Mouse (Mus musculus) spleen, adult 2 months (tissue): ENCODE data around the gene Pakap. TPM values are rescaled to one million over a fixed set of nuclear protein-coding genes. Genes with fewer than 3 reads are reported as not detected.

Source experiments
- DNase-seq, 2 experiments: peaks; one replicate each; pipeline versions ENCODE4 v3.0.0 to v3.0.0-alpha.2; 2012 to 2021; ENCODE audit warnings: low spot score in 2 of 2, low read depth in 1 of 2
- H3K27ac ChIP-seq: fragments of 200-500 bp; 2 replicates; pipeline ENCODE4 v1.5.1; 2012; ENCODE audit warnings: low read length, inconsistent platforms; ENCODE audit not compliant: insufficient read depth
- H3K27me3 ChIP-seq: fragments of 200-500 bp; 2 replicates; pipeline ENCODE4 v1.6.1; 2012; ENCODE audit warnings: mild to moderate bottlenecking, moderate library complexity, low read length, inconsistent platforms; ENCODE audit not compliant: control insufficient read depth, insufficient read depth
- H3K36me3 ChIP-seq: fragments of 200-500 bp; 2 replicates; pipeline ENCODE4 v1.6.1; 2012; ENCODE audit warnings: mild to moderate bottlenecking, low read length, inconsistent platforms; ENCODE audit not compliant: control insufficient read depth, insufficient read depth
- H3K4me1 ChIP-seq: fragments of 200-500 bp; 2 replicates; pipeline ENCODE4 v1.6.1; 2011; ENCODE audit warnings: inconsistent platforms; ENCODE audit not compliant: control insufficient read depth, insufficient read depth, insufficient read length
- H3K4me3 ChIP-seq: fragments of 200-500 bp; 2 replicates; pipeline ENCODE4 v1.5.1; 2011; ENCODE audit warnings: mild to moderate bottlenecking, inconsistent platforms; ENCODE audit not compliant: insufficient read depth, insufficient read length; ENCODE audit errors: extremely low read depth
- CTCF ChIP-seq: fragments of 200-500 bp; IDR thresholded peaks from 2 replicates; pipeline ENCODE4 v1.5.1; 2011; ENCODE audit warnings: mild to moderate bottlenecking, inconsistent platforms; ENCODE audit not compliant: insufficient read depth, insufficient read length, insufficient replicate concordance; ENCODE audit errors: extremely low read depth
- POLR2A ChIP-seq: fragments of 200-500 bp; IDR thresholded peaks from 2 replicates; pipeline ENCODE4 v1.6.1; 2011; ENCODE audit warnings: low read depth, low read length, inconsistent platforms
- WGBS: fragments of 180-500 bp; shearing (Covaris S2); methylation state at CpG from one replicate; pipeline ENCODE4 v1.1.7; 2018; 5-methylcytosine and 5-hydroxymethylcytosine counted together
- polyA plus RNA-seq: library from polyadenylated mRNA; depleted of rRNA; stranded (reverse); fragments of >200 nt; gene quantifications from 2 replicates; pipeline ENCODE4 v1.2.3, GENCODE M21; 2012

Gene Pakap
- polyA plus RNA-seq, 1 experiment, result 0.29 TPM

DNA sequence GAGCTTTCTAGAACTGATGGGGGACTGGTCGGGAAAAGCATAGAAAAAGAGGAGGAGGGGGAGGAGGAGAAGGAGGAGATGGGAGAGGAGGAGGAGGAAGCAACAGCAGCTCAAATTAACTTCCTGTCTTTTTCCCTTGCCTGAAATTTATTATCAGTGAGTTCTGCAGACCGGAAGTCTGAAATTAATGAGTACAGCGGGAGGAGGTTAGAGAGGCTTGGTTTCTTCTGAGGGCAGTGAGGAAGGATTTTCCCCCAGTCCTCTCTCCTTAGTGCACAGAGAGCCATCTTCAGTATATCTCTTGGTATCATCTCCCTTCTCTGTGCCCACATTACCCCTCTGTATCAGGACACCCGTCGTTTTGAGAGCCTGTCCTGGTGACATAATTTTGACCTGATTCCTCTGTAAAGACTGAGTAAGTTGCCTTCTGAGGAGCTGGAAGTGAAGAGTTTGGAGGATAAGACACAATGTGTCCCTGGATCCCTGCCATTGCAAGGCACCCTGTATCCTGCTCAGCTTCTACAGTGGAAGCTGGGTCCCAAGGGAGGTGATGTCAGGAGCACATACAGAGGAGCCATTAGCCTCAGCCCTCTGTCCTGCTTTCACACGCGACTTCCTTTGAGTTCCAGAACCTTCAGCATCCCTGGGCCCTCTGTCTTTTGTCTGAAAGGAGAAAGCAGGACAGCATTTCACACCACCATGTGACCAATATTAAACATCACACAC is 19.1 kb downstream of the Pakap start:
- H3K27me3 ChIP-seq, result no peaks in the 10 kb centered on the region
- no peak overlapping the region for H3K27ac ChIP-seq
- no peaks in the 10 kb centered on the region for H3K4me1 ChIP-seq
- TF ChIP-seq CTCF (no peak), POLR2A (no peak)
- H3K4me3 ChIP-seq, result no peak overlapping the region
- 35% methylated on average over 7 of the region's 7 CpGs for WGBS
- no peak for DNase-seq
- H3K36me3 ChIP-seq, result no peaks in the 10 kb centered on the region

DNA sequence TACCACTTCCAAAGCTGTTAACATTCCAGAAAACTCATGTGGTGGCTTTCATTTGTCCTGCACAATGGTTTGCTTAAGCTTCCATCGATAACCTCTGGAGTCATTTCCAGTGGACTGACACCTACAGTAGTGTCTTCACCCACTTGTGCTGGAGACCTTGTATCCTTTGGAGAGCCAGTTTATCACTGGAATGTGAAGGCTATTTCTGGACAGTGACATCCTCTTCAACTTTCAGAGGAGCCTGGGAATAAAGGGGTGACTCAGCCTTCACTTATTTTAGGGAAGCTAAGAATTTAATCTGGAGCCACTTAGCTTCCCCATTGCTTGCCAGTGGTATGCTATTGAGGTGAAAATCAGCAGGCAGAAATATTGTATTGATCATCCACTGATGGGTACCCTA is 20.4 kb downstream of the Pakap start:
- no peaks in the 10 kb centered on the region for H3K4me1 ChIP-seq
- no peak for TF ChIP-seq POLR2A
- TF ChIP-seq CTCF, result no peak
- WGBS, result 97% methylated on average over 1 of the region's 1 CpGs
- no peaks in the 10 kb centered on the region for H3K27me3 ChIP-seq
- H3K36me3 ChIP-seq, result no peaks in the 10 kb centered on the region
- no peak overlapping the region for H3K4me3 ChIP-seq
- DNase-seq, result no peak
- no peak overlapping the region for H3K27ac ChIP-seq

DNA sequence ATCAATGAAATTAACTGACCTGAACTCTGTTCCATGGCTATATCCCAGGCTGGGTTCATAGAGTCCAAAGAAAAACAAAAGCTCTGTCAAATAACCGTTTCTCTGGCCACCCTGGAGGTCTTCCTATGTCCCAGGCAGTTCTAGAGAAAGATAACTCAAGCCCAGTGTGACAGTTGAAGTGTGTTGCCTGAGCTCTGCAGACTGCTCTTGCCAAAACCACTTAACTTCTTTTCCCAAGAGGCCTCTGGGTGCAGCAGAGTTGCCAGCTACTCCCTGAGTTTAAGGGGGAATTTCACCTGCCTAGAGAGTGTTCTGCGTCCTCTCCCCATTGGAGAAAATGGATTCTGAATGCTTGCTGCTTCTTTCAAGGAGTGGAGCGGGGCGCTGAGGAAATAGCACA is 24.8 kb downstream of the Pakap start:
- no peaks in the 10 kb centered on the region for H3K4me1 ChIP-seq
- no peak overlapping the region for H3K27ac ChIP-seq
- H3K27me3 ChIP-seq, result no peaks in the 10 kb centered on the region
- no peaks in the 10 kb centered on the region for H3K36me3 ChIP-seq
- TF ChIP-seq POLR2A, result no peak
- no peak for TF ChIP-seq CTCF
- WGBS, result 84% methylated on average over 4 of the region's 4 CpGs
- DNase-seq, result no peak
- H3K4me3 ChIP-seq, result no peak overlapping the region

DNA sequence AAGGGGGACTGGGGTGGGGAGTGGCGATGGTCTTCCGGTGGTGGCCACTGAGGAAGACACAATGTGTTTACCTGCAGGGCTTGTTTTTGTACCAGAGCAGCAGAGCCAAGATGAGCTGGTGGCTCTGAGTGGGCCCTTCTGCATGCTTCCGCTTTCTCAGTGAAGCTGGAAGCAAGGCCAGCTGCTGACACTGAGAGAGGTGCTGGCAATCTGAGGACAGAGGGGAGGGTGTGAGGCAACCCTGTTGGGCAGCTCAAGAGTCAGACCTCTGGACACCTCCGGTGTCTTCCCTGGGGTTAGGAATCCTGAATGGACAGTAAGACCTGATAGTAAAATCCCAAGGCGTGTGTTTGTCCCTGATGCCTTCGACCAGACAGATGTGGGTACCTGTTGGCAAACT is 32.0 kb downstream of the Pakap start:
- Histone ChIP-seq H3K27me3 (no peaks in the 10 kb centered on the region), H3K4me3 (no peak overlapping the region), H3K27ac (no peak overlapping the region), H3K4me1 (no peaks in the 10 kb centered on the region), H3K36me3 (no peaks in the 10 kb centered on the region)
- 85% methylated on average over 6 of the region's 6 CpGs for WGBS
- DNase-seq, result no peak
- no peak for TF ChIP-seq CTCF
- TF ChIP-seq POLR2A, result no peak

DNA sequence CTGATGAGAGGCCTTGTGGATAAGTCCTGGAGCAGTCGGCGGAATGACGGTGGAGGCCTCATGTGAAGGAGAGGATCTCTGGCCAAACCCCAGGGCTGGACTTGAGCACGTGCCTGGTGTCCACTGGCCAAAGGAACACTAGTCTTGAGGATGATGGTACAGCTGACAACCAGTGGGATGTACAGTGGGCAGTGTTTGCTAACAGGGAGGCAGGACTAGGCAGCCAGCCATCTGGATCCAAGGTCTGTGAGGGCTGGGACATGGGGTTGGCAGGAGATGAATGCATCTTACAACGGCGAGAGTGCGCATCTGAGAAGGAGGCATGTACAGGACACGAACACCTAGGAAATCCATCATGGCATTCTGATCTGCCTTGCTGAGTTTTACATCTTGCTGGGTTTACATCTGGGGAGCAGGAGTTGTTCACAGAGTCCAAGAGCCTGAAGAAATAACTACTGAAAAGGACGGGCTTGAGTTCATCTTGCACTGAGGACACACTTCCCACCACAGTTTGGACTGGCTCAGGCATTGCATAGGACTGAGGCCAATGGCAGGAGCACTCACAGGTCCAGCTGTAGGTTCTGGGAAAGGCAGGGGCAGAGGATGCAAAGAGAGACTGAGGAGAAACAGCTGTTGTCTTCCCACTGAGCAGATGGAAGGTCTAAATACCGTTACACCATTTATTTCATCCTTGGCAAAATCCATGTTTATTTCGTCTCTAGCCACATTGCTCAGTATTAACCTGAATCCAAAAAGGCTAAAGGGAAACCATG is 32.9 kb downstream of the Pakap start:
- 90% methylated on average over 11 of the region's 11 CpGs for WGBS
- TF ChIP-seq CTCF (no peak), POLR2A (no peak)

DNA sequence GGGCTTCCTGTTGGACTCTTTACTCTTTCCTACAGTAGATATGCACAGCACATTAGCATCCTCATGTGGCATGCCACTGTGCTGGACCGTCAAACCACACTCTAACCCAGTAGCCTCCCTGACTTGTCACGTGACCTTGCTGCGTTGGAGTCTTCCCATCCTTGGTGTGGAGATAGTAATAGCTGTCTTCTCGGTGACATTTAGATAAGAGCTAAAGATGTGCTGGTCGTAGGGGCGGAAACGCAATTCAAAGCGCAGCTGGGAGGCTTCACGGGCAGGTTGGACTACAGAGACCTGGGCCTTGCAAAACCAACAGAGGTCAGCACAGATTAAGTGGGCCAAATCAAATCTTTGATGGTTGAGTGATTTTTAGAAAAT is 33.5 kb downstream of the Pakap start:
- WGBS, result 88% methylated on average over 9 of the region's 9 CpGs
- no peak for DNase-seq

More for the DNA sequence above, 32.9 kb downstream of the Pakap start:
- no peaks in the 10 kb centered on the region for H3K36me3 ChIP-seq
- no peaks in the 10 kb centered on the region for H3K27me3 ChIP-seq
- H3K4me1 ChIP-seq, result no peaks in the 10 kb centered on the region
- H3K4me3 ChIP-seq, result no peak overlapping the region
- DNase-seq, result no peak
- H3K27ac ChIP-seq, result no peak overlapping the region

DNA sequence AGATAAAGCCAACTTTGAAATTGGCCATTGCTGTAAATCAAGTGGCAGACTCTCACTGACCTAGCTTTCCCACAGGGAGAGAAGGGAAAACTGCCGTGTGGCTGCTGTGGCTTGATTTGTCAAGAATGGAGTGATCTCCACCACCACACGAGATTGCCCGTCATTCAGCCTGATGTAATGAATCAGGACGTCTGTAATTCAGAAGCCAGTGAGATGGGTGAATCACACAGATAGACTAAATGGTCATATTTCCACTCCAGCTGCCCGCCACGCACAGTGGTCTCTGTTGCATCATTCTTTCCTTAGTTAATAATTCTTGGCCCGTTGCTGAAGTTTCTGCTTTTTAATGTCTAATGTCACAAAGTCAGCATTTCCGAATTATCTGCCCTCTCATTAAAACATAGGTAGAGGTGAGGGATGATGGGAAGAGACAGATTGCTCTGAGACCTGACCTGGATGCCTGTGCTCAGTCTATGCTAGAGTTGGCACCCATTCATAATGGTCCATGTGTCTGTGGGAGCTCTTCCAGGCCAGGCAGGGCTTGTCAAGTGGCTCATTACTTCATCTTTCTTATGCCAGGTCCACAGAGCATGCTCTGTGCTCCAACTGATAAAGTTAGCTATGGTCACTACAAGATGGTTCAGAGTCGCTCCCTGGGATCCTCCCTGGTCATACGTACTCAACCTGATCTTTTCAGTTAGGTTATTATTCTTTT is 34.1 kb downstream of the Pakap start:
- H3K4me1 ChIP-seq, result no peaks in the 10 kb centered on the region
- 87% methylated on average over 10 of the region's 10 CpGs for WGBS
- TF ChIP-seq CTCF (no peak), POLR2A (no peak)
- no peaks in the 10 kb centered on the region for H3K36me3 ChIP-seq
- no peaks in the 10 kb centered on the region for H3K27me3 ChIP-seq
- no peak for DNase-seq
- H3K27ac ChIP-seq, result no peak overlapping the region
- no peak overlapping the region for H3K4me3 ChIP-seq

More for the DNA sequence above, 33.5 kb downstream of the Pakap start:
- no peaks in the 10 kb centered on the region for H3K4me1 ChIP-seq
- no peak for TF ChIP-seq POLR2A
- TF ChIP-seq CTCF, result no peak
- no peak overlapping the region for H3K27ac ChIP-seq
- no peaks in the 10 kb centered on the region for H3K27me3 ChIP-seq
- H3K36me3 ChIP-seq, result no peaks in the 10 kb centered on the region
- H3K4me3 ChIP-seq, result no peak overlapping the region
